Mouse (Mus musculus) MN1 (cell line): ENCODE measurements around the gene Saa3.
"Not testable (repeated sequence)": the region's sequence is repeated elsewhere in the genome, so short reads cannot be mapped to it uniquely, and the experiment has no call there.

Source experiments
- DNase-seq: peaks from one replicate; pipeline ENCODE4 v3.0.0-alpha.2; 2016; ENCODE audit warnings: low spot score

Gene Saa3

DNA sequence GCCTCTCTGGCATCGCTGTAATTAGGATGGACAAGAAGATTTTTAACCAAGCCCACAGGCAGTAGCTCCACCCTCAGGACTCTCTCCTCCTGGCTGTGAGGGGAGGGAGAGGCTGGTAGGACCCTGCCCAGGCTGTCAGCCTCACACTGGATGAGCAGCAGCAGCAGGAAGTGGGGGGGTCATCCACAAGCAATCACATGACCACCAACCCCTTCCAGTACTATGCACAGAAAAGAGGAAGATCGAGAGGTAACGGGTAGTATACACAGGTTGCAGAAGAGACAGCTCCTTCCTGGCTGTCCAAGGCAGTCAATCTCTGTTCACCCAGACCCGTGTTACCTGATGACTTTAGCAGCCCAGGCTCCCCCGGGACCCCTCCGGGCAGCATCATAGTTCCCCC is 3.2 kb downstream of the Saa3 start:
- no peak for DNase-seq

DNA sequence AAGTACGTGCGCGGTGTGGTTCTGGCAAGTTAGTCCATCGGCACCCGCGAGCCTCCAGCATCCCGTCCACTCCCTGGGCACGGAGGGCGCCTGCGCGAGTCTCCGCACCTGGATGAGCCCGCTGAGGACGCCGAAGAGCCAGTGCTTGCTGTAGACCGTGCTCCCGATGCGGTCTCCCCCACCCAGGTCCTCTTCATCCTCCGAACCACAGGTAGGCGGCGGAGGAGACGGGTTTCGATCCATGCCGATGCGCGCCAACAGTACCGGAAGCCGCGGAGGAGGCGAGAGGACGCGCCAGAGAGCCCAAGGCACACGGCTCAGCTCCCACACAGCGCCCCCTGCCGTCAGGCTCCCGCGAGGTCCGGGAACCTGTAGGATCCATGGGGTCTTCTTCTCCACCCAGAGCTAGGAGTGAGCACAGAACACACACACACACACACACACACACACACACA is 5.1 kb downstream of the Saa3 start, which contains the start of gene Saal1:
Gene Saal1 (minus strand): TSS at position 291 of the 455 bp plus-strand sequence.
- DNase-seq: peak; percentile 91

DNA sequence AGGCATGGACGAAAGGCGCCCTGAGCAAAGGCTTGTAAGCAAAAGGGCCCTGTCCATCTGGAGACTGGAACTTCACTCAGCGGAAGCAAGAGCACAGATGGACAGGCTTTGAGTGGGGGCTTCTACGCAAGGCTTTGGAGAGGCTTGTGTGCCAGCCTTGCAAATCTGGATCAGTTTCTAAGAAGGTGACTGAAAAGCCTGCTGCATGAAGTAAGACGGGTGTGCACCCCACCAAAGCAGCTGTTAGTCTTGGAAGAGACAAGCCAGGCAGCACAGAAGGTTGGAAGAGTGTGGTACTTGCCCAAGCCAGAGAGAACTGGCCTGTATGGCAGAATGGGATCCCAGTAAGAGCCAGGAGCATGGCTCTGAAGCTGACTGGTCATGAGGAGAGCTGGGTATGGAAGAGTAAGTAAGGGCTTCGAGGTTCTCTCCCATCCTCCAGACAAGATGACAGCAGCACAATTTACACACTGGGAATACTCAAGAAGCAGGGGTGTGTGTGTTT is 14.9 kb downstream of the Saa3 start:
- DNase-seq: no peak

DNA sequence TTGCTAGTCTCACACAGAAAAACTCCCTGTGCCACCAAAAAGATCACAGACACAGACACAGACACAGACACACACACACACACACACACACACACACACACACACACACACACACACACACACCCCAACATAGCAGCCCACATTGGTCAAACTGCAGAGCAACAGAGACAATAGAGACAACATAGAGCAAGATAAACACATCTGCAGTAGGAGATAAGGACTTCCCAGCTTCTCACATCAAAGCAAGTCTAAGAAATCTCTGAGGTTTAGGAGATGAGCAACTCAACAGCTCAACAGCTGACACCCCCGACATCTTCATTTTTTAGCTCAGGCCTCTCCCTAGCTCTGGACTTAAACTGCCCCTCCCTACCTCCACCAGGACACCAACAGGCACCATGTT is 18.7 kb downstream of the Saa3 start:
- DNase-seq: no peak

DNA sequence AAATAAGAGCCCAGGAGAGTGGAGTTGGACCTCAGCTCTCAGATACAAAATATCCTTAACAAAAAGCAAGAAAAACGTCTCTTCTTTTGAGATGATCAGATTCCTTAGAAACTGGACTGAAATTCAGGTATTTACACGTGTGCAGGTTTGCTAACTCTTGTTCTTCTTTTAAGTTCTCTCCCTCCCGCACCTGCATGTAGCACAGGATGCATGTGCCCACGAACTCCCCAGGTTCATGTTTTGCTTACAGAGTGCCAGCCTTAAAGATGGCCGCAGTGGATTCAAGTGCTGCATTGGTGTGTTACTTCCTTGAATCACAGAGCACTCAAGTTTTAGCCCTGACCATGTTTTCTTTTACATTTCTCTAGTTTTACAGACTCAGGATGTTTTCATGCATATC is 28.7 kb downstream of the Saa3 start:
- no peak for DNase-seq

DNA sequence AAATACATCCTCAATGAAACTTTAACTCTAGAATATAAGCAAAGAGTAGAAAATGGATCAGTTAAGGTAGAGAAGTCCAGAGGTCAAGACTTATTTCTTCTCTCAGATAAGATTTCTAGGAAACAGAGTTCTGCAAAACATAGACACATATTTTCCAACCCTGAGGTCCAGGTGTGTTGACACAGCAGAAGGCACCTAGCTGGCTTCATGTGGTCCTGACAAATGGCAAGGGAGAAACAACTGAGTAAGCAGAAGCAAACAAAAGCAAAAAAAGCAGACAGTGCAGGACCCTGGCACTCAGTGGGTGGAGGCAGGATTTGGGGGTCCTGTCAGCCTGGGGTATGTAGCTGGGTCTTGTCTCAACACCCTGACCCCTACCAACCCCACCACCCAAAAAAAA is 34.8 kb downstream of the Saa3 start:
- no peak for DNase-seq

DNA sequence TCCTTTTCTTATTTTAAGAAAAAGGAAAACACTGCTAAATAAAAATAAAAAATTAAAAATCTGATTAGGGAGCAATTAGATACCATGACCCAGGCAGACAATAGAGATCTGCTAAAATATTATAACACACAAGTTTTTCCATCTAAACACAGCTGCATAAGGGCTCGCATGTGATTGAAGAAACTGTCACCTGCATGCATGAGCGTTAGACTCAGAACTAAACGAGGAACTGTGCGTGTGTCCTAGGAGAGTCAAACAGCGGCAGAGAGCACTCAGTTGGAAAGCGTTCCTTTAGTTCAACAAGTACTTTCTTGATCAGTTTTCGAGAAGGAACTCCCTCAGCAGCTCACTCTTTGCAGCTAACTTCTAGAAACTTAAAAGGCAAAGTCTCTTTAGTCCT is 36.5 kb downstream of the Saa3 start:
- DNase-seq: not testable (repeated sequence)

DNA sequence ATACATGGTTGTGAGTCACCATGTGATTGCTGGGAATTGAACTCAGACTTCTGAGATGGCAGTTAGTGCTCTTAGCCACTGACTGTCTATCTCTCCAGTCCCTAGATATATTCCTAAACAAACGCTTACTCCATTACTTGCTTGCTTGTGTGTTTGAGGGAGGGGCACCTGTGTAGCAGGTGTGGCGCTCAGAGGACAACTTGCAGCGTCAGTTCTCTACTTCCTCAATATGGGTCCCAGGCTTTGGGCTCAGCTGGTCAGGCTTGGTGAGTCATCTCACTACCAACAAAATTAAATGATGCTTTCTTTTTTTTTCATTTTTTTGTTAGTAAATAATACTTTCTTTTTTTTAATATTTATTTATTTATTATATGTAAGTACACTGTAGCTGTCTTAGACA is 37.1 kb downstream of the Saa3 start:
- no peak for DNase-seq

DNA sequence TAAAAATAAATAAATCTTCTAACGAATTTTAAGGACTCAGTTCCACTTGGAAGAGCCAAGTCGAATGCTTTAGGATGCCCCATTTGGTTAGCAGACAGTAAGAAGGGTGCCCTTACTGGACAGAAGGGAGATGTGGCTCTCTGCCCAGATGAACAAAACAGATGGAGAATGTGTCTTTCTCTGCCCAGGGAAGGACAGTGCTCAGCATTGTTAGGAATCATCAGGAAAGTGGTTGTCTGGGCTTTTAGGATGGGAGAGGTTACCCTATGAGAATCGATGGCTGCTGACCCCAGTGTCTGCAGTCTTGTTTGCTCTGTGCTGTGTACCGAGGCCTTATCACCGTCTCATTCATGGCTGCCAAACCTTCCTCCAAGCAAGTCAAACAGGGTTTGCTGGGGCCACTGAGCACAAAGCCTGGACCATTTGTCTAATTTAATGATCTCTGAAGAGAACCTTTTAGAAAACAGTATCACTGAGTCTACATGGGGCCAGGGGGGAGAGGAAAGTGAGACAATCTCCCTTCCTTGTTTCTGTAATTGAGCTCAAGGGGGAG is 38.6 kb downstream of the Saa3 start:
- peak; percentile 14 for DNase-seq

DNA sequence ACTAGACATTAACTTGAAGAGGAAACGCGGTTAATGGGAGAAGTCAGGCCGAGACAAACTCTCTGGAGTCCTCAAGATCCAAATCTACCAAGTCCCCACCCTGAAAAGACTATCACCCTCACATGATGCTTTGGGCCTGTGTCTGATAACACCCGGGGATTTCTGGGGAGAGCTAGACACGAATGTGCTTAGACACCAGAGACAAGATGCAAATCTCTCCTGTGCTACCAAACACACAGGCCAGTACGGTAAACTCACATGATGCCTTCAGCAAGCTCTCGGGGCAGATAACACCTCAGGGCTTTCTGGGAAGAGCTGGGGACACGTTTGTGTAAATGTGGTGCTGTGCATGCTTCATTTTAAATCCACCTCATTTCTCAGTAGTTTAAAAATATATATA is 39.6 kb downstream of the Saa3 start:
- DNase-seq: no peak

DNA sequence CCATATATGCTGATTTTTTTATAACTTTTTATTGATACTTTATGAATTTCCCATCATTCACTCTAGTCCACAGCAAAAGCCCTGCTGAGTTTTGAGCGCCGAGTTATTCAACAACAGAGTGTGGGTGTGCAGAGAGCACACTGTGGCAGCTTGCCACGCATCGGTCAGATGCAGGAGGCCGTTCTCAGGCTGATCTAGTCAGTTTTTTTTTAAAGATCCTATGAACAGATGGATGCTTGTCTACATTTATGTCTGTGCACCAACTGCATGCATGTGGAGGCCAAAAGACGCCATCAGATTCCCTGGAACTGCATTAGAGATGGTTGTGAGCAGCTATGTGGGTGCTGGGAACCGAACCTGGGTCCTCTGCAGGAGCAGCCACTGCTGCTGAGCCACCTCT is 40.4 kb downstream of the Saa3 start:
- no peak for DNase-seq

DNA sequence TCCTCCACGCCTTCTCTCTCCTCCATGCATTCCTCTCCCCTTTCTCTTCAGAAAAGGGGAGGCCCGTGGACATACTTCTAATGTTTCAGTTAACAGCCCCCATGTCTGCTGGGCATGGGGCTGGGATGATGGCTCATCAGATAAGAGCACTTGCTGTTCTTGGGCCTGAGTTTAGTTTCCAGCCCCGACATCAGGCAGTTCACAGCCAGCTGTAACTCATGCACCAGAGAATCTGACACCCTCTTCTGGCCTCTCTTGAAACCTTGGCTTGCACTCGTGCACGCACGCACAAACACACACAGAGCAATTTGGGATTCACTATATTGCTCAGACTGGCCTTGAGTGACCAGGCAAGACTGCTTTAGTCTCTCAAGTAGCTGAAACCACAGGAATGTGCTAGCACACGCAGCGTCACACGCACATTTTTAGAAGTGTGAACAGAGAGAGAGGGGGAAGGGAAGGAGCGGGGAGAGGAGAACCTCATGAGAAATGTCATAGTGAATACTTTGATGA is 43.3 kb downstream of the Saa3 start, which contains the start of gene Tph1:
Gene Tph1 (minus strand): TSS at position 378 of the 513 bp plus-strand sequence.
- DNase-seq: no peak

DNA sequence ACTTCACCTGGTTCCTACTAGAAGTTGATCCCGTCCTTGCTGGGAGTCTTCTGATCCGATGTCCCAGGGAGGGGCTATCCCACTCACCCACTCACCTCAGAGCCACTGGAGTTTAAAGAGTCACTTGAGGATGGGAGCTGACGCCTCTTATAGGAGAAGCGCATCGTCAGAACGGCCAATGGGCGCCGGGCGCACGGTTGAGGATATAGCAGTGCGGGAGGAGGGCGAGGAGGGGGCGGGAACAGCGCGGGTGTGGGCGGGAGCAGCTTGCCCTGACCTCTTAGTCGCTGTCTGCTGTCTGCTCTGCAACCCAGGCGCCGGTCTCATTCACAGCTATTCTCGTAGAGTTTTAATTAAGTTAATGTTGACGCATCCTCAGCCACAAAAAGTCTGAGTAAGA is 48.2 kb downstream of the Saa3 start:
- DNase-seq: peak; percentile 46

DNA sequence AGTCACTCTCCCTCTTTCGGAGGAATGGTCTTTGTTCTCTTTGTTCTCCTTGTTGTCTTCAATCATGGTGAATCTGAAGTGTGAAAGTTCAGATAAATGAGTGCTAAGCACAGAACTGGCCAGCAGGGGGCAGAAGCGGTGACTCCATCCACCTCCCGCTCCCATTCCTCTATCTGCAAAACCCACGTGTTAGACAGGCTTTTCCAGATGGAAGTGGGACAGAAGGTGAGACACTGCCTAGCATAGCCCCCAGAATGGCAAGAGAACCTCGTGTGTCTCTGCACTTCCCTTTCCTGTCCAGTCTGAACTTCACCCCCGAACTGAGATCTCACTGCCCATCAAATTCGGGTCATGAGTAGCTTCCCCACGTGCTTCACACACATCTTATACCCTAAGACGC is 50.3 kb downstream of the Saa3 start:
- DNase-seq: peak; percentile 20
